Mouse (Mus musculus): Measurements from ENCODE around the gene Dok5.

GRCm38 (mm10) chr2:170871469-170871868 lies 139.9 kb downstream of the Dok5 start:
- TF ChIP-seq CTCF (IDR thresholded peaks at IDR 0.05; ENCODE audit: extremely low read depth, insufficient read depth, insufficient read length, insufficient replicate concordance) (no peak), POLR2A (IDR thresholded peaks at IDR 0.05; ENCODE audit: low read depth, low read length) (no peak)
